Mouse (Mus musculus): ENCODE results near the gene Galnt13. TPM values are rescaled to one million over a fixed set of nuclear protein-coding genes. Genes with fewer than 3 reads are reported as not detected.

Gene Galnt13
- polyA plus RNA-seq, 1 experiment, result 0.03 TPM

DNA sequence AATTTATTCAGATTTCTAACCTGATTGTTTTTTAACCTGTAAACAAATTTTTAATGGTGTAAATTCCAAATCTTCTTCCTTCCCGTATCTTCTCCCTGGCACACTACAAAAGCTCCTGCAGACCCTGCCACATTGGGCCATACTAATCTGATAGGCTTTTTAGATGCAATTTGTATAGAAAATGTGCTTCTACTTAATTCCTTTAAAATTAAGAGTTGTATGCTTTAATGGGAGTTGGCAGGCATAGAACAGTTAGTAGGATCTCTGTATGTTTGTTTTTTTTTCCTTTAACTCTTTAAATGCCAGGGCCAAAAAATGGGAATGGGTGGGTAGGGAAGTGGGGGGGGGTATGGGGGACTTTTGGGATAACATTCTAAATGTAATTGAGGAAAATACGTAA is 315.1 kb downstream of the Galnt13 start:
- Histone ChIP-seq H3K27ac (ENCODE audit: insufficient read depth, low read depth, low read length) (no peak overlapping the region), H3K36me3 (ENCODE audit: control insufficient read depth, insufficient read depth, low read length) (no peaks in the 10 kb centered on the region), H3K4me1 (ENCODE audit: control insufficient read depth, insufficient read depth, insufficient read length, low read length) (no peaks in the 10 kb centered on the region), H3K4me3 (ENCODE audit: low read depth, low read length) (no peak overlapping the region), H3K27me3 (ENCODE audit: control insufficient read depth, insufficient read depth, low read length) (no peaks in the 10 kb centered on the region)
- WGBS, result 86% methylated on average over 2 of the region's 2 CpGs
- TF ChIP-seq POLR2A (IDR thresholded peaks at IDR 0.05; ENCODE audit: low read depth, low read length), result no peak
- TF ChIP-seq CTCF (IDR thresholded peaks at IDR 0.05; ENCODE audit: extremely low read depth, insufficient read length, insufficient replicate concordance, low read depth, low read length), result no peak

DNA sequence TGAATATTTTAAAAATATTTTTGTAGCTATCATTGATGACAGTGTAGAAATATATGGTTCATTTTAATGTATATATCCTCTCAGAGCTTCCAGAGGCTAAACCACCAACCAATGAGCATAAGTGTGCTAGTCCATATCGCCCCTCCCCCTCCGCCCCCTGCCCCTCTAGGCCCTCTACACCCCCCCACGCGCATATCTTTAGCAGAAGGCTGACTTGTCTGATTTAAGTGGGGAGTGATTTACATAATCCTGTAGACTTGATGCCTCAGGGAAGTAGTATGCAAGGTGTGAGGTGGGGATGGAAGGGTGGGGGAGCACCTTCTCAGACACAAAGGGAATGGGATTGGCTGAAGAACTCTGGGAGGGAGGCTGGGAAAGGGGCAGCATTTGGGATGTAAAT is 323.7 kb downstream of the Galnt13 start:
- no peaks in the 10 kb centered on the region for H3K27me3 ChIP-seq (ENCODE audit: control insufficient read depth, insufficient read depth, low read length)
- 48% methylated on average over 4 of the region's 4 CpGs for WGBS
- H3K4me1 ChIP-seq (ENCODE audit: control insufficient read depth, insufficient read depth, insufficient read length, low read length), result no peaks in the 10 kb centered on the region
- no peak overlapping the region for H3K27ac ChIP-seq (ENCODE audit: insufficient read depth, low read depth, low read length)
- no peaks in the 10 kb centered on the region for H3K36me3 ChIP-seq (ENCODE audit: control insufficient read depth, insufficient read depth, low read length)
- H3K4me3 ChIP-seq (ENCODE audit: low read depth, low read length), result no peak overlapping the region
- TF ChIP-seq POLR2A (IDR thresholded peaks at IDR 0.05; ENCODE audit: low read depth, low read length), result no peak
- no peak for TF ChIP-seq CTCF (IDR thresholded peaks at IDR 0.05; ENCODE audit: extremely low read depth, insufficient read length, insufficient replicate concordance, low read depth, low read length)

DNA sequence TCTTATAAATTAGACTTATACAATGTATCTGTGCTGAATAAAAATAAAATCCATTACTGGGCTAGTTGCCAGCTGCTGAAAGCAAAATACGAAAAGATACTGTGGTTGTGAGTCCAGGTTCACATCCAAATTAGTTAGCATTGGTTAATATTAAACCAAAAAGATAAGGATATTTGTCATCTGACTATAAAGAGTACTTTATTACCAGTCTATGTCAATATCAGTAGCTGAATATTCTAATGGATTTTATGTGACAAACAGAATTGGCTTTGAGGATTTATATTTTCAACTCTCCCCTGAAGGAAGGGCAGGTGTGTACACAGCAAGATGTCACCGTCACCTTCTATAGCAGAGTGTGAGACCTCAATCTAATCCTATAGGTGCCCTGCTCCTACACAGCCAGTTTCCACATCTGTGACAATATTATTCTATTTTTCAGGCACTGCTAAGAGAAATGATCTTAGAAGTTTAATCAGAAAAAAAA is 342.7 kb downstream of the Galnt13 start:
- H3K36me3 ChIP-seq (ENCODE audit: control insufficient read depth, insufficient read depth, low read length), result no peaks in the 10 kb centered on the region
- 15% methylated on average over 2 of the region's 2 CpGs for WGBS
- no peak for TF ChIP-seq POLR2A (IDR thresholded peaks at IDR 0.05; ENCODE audit: low read depth, low read length)
- TF ChIP-seq CTCF (IDR thresholded peaks at IDR 0.05; ENCODE audit: extremely low read depth, insufficient read length, insufficient replicate concordance, low read depth, low read length), result no peak
- no peak overlapping the region for H3K4me3 ChIP-seq (ENCODE audit: low read depth, low read length)
- H3K27me3 ChIP-seq (ENCODE audit: control insufficient read depth, insufficient read depth, low read length), result no peaks in the 10 kb centered on the region
- H3K27ac ChIP-seq (ENCODE audit: insufficient read depth, low read depth, low read length), result no peak overlapping the region
- no peaks in the 10 kb centered on the region for H3K4me1 ChIP-seq (ENCODE audit: control insufficient read depth, insufficient read depth, insufficient read length, low read length)

- Histone ChIP-seq H3K4me3 (ENCODE audit: low read depth, low read length) (no peak overlapping the region), H3K36me3 (ENCODE audit: control insufficient read depth, insufficient read depth, low read length) (no peaks in the 10 kb centered on the region), H3K27ac (ENCODE audit: insufficient read depth, low read depth, low read length) (no peak overlapping the region), H3K27me3 (ENCODE audit: control insufficient read depth, insufficient read depth, low read length) (no peaks in the 10 kb centered on the region), H3K4me1 (ENCODE audit: control insufficient read depth, insufficient read depth, insufficient read length, low read length) (no peaks in the 10 kb centered on the region)
- WGBS, result 84% methylated on average over 2 of the region's 2 CpGs
- no peak for TF ChIP-seq POLR2A (IDR thresholded peaks at IDR 0.05; ENCODE audit: low read depth, low read length)
- no peak for TF ChIP-seq CTCF (IDR thresholded peaks at IDR 0.05; ENCODE audit: extremely low read depth, insufficient read length, insufficient replicate concordance, low read depth, low read length)
Measured at GRCm38 (mm10) chr2:54813670-54814256, 377.6 kb downstream of the Galnt13 start.

DNA sequence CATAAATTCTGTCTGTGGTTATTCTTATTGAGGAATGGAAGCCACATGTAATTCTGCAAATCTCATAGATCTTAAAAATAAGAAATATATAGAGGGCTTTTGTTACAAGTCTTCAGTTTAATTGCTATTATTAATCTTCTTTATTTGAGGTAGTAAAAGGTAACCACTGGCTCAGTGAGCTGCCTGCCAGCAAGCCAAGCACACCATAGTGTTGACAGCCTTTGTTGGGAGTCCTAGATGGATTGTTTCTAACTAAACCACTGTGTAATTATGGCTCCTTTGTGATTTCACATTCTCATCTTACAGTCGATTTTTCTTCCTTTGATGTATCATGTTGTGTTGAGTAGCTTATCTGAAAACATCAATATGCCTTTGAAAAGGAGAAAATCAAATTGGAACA is 405.1 kb downstream of the Galnt13 start:
- 28% methylated on average over 1 of the region's 1 CpGs for WGBS
- Histone ChIP-seq H3K4me1 (ENCODE audit: control insufficient read depth, insufficient read depth, insufficient read length, low read length) (no peaks in the 10 kb centered on the region), H3K27me3 (ENCODE audit: control insufficient read depth, insufficient read depth, low read length) (no peaks in the 10 kb centered on the region), H3K4me3 (ENCODE audit: low read depth, low read length) (no peak overlapping the region), H3K27ac (ENCODE audit: insufficient read depth, low read depth, low read length) (no peak overlapping the region), H3K36me3 (ENCODE audit: control insufficient read depth, insufficient read depth, low read length) (no peaks in the 10 kb centered on the region)
- TF ChIP-seq CTCF (IDR thresholded peaks at IDR 0.05; ENCODE audit: extremely low read depth, insufficient read length, insufficient replicate concordance, low read depth, low read length), result no peak
- TF ChIP-seq POLR2A (IDR thresholded peaks at IDR 0.05; ENCODE audit: low read depth, low read length), result no peak

GRCm38 (mm10) chr2:54906282-54907060 is 470.4 kb downstream of the Galnt13 start:
- Histone ChIP-seq H3K36me3 (ENCODE audit: control insufficient read depth, insufficient read depth, low read length) (no peaks in the 10 kb centered on the region), H3K4me3 (ENCODE audit: low read depth, low read length) (no peak overlapping the region), H3K27me3 (ENCODE audit: control insufficient read depth, insufficient read depth, low read length) (no peaks in the 10 kb centered on the region), H3K27ac (ENCODE audit: insufficient read depth, low read depth, low read length) (no peak overlapping the region), H3K4me1 (ENCODE audit: control insufficient read depth, insufficient read depth, insufficient read length, low read length) (no peaks in the 10 kb centered on the region)
- WGBS, result 84% methylated on average over 7 of the region's 7 CpGs
- TF ChIP-seq CTCF (IDR thresholded peaks at IDR 0.05; ENCODE audit: extremely low read depth, insufficient read length, insufficient replicate concordance, low read depth, low read length), result no peak
- TF ChIP-seq POLR2A (IDR thresholded peaks at IDR 0.05; ENCODE audit: low read depth, low read length), result no peak

DNA sequence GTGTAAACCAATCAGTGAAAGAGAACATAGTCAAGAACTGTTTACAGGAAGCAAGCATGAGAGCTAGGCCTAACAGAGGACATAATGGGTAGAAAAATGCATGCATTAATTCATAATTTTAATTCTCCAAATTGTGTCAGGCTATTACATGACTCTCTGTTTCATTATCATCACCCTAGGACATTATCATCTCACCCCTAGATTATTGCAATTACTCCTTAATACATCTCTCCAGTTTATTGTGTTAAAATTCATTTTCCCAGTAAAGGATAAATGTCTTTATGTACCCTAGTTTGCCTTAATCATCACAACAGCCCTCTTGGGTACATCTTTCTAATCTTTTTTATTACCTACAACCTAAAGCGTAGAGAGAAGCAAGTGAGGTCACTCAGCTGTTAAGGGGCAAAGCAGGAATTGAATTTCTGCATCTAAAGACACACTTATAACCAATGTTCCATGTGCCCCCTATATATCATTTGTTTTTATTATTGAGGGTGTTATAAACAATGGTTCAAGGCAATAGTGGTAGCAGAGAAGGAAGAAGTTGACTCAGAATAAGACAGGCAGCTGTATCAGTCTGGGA is 479.1 kb downstream of the Galnt13 start:
- Histone ChIP-seq H3K27ac (ENCODE audit: insufficient read depth, low read depth, low read length) (no peak overlapping the region), H3K36me3 (ENCODE audit: control insufficient read depth, insufficient read depth, low read length) (no peaks in the 10 kb centered on the region), H3K4me1 (ENCODE audit: control insufficient read depth, insufficient read depth, insufficient read length, low read length) (no peaks in the 10 kb centered on the region), H3K4me3 (ENCODE audit: low read depth, low read length) (no peak overlapping the region), H3K27me3 (ENCODE audit: control insufficient read depth, insufficient read depth, low read length) (no peaks in the 10 kb centered on the region)
- 74% methylated on average over 1 of the region's 1 CpGs for WGBS
- no peak for TF ChIP-seq CTCF (IDR thresholded peaks at IDR 0.05; ENCODE audit: extremely low read depth, insufficient read length, insufficient replicate concordance, low read depth, low read length)
- no peak for TF ChIP-seq POLR2A (IDR thresholded peaks at IDR 0.05; ENCODE audit: low read depth, low read length)
